Mouse (Mus musculus) brain, embryonic 14.5 days (tissue): ENCODE results near the gene A430033K04Rik.

Experiments
- CTCF ChIP-seq: fragments of 200-500 bp; IDR thresholded peaks from 2 replicates; pipeline ENCODE4 v1.5.1; 2012; ENCODE audit warnings: inconsistent platforms, mild to moderate bottlenecking, moderate library complexity, borderline replicate concordance; ENCODE audit not compliant: insufficient read depth, insufficient read length; ENCODE audit errors: extremely low read depth
- POLR2A ChIP-seq: fragments of 200-500 bp; IDR thresholded peaks from 2 replicates; pipeline ENCODE4 v1.6.1; 2012; ENCODE audit warnings: mild to moderate bottlenecking, inconsistent platforms, borderline replicate concordance; ENCODE audit not compliant: poor library complexity, insufficient read depth, insufficient read length, severe bottlenecking; ENCODE audit errors: extremely low read depth

DNA sequence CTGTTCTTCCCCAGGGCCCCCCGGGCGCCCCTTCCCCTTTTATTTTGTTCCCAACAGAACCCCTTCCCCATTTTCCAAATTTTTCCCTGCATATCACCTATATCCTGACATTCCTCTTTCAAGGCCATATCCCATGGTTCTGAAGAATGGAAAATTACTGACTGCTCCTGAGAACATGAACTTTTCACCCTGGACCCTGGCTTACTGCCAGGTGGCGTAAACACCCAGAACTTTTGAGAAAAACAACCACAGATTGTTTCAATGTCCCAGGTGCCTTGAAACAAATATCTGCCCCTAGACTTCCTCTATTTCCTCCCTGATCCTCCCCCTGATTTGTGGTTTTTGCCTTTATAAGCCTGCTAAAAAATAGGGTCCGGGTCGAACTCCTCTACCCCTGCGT lies 35.3 kb upstream of the A430033K04Rik start:
- TF ChIP-seq CTCF = no peak
- no peak for TF ChIP-seq POLR2A
